Mouse (Mus musculus) stomach, embryonic 16.5 days (tissue): ENCODE data around the gene Dynlt1c. TPM values are rescaled to one million over a fixed set of nuclear protein-coding genes. Genes with fewer than 3 reads are reported as not detected.
"Not testable (repeated sequence)": the region's sequence is repeated elsewhere in the genome, so short reads cannot be mapped to it uniquely, and the experiment has no call there.

Experiments
- ATAC-seq: fragments of 200-750 bp; cut with Nextera tagmentation; 2 replicates; pipeline ENCODE4 v1.8.0; 2017; ENCODE audit warnings: moderate number of reproducible peaks, moderate TSS enrichment; ENCODE audit not compliant: insufficient read depth, low FRiP score
- H3K27ac ChIP-seq: fragments of 300-500 bp; sonication (generic); 2 replicates; pipeline ENCODE4 v1.5.1; 2014; ENCODE audit warnings: low read length
- H3K27me3 ChIP-seq: fragments of 300-500 bp; sonication (generic); 2 replicates; pipeline ENCODE4 v1.6.1; 2014; ENCODE audit warnings: low read length, control low read depth, mixed read lengths; ENCODE audit not compliant: control insufficient read depth, insufficient read depth
- H3K36me3 ChIP-seq: fragments of 300-500 bp; sonication (generic); 2 replicates; pipeline ENCODE4 v1.6.1; 2014; ENCODE audit warnings: low read length; ENCODE audit not compliant: control insufficient read depth, insufficient read depth
- H3K4me1 ChIP-seq: fragments of 300-500 bp; sonication (generic); 2 replicates; pipeline ENCODE4 v1.6.1; 2014; ENCODE audit warnings: low read length, control low read depth, mixed read lengths; ENCODE audit not compliant: control insufficient read depth, insufficient read depth
- H3K4me2 ChIP-seq: fragments of 300-500 bp; sonication (generic); 2 replicates; pipeline ENCODE4 v1.6.1; 2014; ENCODE audit warnings: low read depth, low read length, mixed read lengths
- H3K4me3 ChIP-seq: fragments of 300-500 bp; sonication (generic); replicated peaks from 2 replicates; pipeline ENCODE4 v1.5.1; 2014; ENCODE audit warnings: mild to moderate bottlenecking, low read length
- H3K9ac ChIP-seq: fragments of 300-500 bp; sonication (generic); 2 replicates; pipeline ENCODE4 v1.6.1; 2014; ENCODE audit warnings: low read length
- H3K9me3 ChIP-seq: fragments of 300-500 bp; sonication (generic); replicated peaks from 2 replicates; pipeline ENCODE4 v1.6.1; 2016; ENCODE audit warnings: low read length, control low read depth; ENCODE audit not compliant: control insufficient read depth
- WGBS: fragments of 180-500 bp; shearing (Covaris S2); extraction: QIAGEN DNeasy Blood & Tissue Kit; methylation state at CpG from one replicate; pipeline ENCODE4 v1.1.7; 2014; 5-methylcytosine and 5-hydroxymethylcytosine counted together
- polyA plus RNA-seq: library from polyadenylated mRNA; unstranded; fragments of >200 nt; fragmentation: Nextera tagmentation; extraction: Ambion mirVana; gene quantifications from 2 replicates; pipeline ENCODE4 v1.2.1, GENCODE M21; 2015

Dynlt1c gene
- polyA plus RNA-seq, 1 experiment from 2014 or later: 35.7 TPM

DNA sequence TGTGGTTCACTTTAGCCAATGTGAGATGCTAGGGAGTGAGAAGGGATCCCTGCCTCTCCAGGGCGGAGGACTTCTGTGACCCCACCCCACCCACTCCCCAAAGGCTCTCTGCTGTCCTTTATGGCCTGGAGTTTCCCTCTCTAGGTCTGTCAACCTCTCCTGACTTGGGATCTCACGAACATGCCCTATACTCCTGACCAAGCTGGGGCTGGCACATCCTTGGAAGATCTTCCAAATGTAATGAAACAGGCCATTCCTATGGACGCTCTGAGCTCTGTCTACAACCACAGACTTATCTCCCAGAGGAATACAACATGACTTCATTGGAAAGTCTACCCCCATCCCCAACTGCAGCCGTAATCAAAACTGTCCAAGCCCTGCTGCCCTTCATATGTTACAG lies 43.2 kb downstream of the Dynlt1c start:
- not testable (repeated sequence) for H3K27ac ChIP-seq, H3K9me3 ChIP-seq, ATAC-seq, H3K4me3 ChIP-seq, H3K9ac ChIP-seq, H3K27me3 ChIP-seq, H3K36me3 ChIP-seq, H3K4me2 ChIP-seq, H3K4me1 ChIP-seq
- 77% methylated on average over 4 of the region's 4 CpGs for WGBS

DNA sequence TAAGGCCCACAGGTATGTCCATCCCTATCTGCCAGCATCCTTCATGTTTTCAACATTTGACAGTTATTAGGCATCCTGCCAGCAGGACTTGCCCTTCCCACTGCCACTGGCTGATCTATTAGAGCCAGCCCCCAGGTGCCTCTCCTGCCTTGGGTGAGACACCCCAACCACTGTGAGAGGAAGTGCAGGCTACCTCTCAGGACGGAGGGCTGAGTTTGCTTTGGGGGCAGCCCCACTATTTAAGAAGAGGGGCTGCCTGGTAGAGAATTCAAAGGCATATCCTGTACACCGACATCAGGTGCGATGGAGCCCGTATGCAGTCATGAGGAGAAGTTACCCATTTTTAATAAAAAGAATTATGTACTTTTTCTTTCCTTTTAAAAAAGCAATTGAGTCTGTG lies 44.2 kb downstream of the Dynlt1c start:
- not testable (repeated sequence) for H3K9me3 ChIP-seq, ATAC-seq, H3K9ac ChIP-seq, H3K4me1 ChIP-seq, H3K4me3 ChIP-seq, H3K4me2 ChIP-seq, H3K36me3 ChIP-seq, H3K27me3 ChIP-seq, H3K27ac ChIP-seq
- WGBS: 81% methylated on average over 3 of the region's 4 CpGs

DNA sequence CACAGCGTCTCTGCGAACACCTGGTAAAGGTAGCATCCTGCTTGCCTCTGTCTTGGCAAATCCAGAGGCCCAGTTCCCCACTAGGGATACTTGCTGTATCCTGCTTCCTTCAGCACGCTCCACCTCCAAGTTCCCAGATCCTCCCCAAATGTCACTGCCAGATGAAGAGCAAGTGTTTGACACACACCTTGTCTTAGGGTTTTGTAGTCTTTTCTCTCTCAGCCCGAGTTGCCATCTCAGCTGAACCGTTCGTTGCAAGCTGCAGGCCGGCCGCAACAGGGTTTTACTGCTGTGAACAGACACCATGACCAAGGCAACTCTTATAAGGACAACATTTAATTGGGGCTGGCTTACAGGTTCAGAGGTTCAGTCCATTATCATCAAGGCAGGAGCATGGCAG lies 45.4 kb downstream of the Dynlt1c start:
- not testable (repeated sequence) for H3K27ac ChIP-seq, H3K4me2 ChIP-seq, H3K9ac ChIP-seq, H3K4me3 ChIP-seq, H3K9me3 ChIP-seq, H3K27me3 ChIP-seq, H3K4me1 ChIP-seq, H3K36me3 ChIP-seq, ATAC-seq
- WGBS: 98% methylated on average over 8 of the region's 8 CpGs

DNA sequence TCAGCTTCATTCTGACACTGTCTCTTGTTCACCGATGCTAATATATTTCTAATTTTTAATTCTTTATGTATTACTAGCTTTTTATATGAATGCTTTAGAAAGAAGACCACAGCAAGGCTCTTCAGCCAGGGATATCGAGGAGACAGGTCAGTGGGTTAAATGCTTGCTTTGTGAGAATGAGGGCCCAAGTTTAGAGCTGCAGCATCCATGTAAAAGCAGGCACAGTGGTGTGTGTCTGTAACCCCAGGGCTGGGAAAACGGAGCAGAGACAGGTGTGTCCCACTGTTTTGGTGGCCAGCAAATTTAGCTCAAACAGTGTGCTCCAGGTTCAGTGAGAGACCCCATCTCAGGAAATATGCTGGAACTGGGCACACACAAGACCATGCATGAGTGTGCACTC lies 46.0 kb downstream of the Dynlt1c start:
- WGBS: 93% methylated on average over 3 of the region's 3 CpGs

DNA sequence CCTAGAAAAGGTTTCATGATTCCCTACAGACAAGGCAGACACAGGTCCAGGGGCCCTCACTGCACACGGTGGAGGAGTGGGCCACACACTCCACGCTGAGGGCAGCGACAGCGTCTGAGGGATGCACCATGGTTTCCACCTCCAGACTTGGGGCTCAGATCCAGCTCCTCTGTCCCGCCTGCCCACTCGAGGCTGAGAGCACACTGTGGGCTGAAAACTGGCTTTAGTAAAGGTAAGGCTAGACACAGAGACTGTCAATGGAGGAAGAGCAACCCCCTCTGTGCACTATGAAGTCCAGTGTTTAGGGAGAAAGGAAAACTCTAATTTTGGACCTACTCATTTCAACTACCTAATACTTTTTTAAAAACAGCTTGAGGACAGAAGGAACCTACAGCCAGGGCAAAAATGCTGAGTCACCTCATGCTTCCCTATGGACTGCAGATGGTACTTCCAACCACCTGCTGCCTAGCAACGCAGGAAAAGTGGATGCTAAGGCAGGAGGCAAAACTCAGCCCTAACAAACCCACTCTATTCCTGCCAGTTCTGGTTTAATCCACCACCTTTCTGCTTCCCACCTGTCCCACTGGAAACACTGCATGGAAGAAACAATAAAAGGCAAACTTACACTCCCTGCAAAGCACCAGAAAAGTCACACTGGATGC lies 49.6 kb downstream of the Dynlt1c start:
- H3K27ac ChIP-seq: not testable (repeated sequence)
- WGBS: 82% methylated on average over 3 of the region's 7 CpGs

More for the DNA sequence above, 46.0 kb downstream of the Dynlt1c start:
- H3K4me2 ChIP-seq, H3K36me3 ChIP-seq, H3K9me3 ChIP-seq, H3K4me1 ChIP-seq, H3K27ac ChIP-seq, H3K4me3 ChIP-seq, H3K9ac ChIP-seq, ATAC-seq, H3K27me3 ChIP-seq: not testable (repeated sequence)

DNA sequence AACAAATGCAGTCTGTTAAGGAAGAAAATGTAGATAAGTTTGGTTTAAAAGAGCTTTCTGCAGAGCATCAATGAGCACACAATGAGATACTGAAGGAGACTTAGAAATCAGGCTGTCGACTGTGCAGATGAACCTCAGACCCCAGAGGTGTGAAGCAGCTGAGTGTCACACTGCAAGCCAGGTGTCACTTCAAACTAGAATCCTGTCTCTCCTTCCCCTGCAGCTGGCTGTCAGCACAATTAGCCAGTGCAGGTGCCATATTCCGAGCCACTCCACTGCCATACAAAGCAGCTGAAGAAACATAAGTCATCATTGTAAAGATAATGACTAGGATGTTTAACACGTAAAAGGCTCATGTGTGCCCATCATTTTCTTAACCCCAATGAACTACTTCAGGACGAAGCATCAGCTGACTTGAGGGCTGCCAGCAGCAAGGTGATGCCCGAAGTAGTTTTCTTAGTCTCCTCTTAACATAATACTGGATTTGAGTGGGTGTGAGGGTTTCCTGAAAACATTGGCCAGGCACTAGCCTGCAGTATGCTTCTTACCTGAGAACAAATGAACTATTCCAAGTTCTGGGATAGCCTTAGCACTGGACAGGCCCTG lies 52.0 kb downstream of the Dynlt1c start:
- not testable (repeated sequence) for H3K9me3 ChIP-seq, H3K9ac ChIP-seq, H3K4me3 ChIP-seq, H3K4me2 ChIP-seq, H3K27ac ChIP-seq, ATAC-seq, H3K36me3 ChIP-seq, H3K27me3 ChIP-seq, H3K4me1 ChIP-seq
- WGBS: 83% methylated on average over 4 of the region's 5 CpGs

More for the DNA sequence above, 49.6 kb downstream of the Dynlt1c start:
- H3K9me3 ChIP-seq, H3K4me1 ChIP-seq, H3K4me3 ChIP-seq, ATAC-seq, H3K36me3 ChIP-seq, H3K4me2 ChIP-seq, H3K9ac ChIP-seq, H3K27me3 ChIP-seq: not testable (repeated sequence)

DNA sequence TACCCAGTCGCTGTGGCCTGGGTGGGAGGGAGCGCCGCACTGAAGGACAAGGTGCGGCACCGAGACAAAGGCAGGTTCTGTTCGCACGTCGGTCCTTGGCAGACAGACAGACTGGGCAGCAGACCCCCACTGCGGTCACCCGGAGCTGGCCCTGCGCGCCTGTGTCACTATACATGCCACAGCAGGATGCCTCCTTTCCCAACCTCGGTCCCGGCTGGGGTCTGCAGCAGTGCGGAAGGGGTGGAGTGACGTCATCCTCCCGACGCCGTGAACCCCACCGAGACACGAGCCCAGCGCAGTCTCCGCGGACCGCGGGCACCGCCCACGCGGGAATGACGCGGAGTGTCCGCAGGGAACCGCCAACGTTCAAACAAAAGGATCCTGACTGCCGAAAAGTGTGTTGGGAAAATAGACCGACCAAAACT lies 53.6 kb downstream of the Dynlt1c start:
- not testable (repeated sequence) for H3K4me1 ChIP-seq, H3K36me3 ChIP-seq, H3K27me3 ChIP-seq, H3K9me3 ChIP-seq
- WGBS: under 1% methylated on average over 35 of the region's 36 CpGs
- Histone ChIP-seq H3K27ac (peak overlapping the region; percentile 66), H3K4me2 (peak overlapping the region; percentile 45), H3K4me3 (peak overlapping the region; percentile 58), H3K9ac (peak overlapping the region; percentile 73)
- ATAC-seq: peak; percentile 84

DNA sequence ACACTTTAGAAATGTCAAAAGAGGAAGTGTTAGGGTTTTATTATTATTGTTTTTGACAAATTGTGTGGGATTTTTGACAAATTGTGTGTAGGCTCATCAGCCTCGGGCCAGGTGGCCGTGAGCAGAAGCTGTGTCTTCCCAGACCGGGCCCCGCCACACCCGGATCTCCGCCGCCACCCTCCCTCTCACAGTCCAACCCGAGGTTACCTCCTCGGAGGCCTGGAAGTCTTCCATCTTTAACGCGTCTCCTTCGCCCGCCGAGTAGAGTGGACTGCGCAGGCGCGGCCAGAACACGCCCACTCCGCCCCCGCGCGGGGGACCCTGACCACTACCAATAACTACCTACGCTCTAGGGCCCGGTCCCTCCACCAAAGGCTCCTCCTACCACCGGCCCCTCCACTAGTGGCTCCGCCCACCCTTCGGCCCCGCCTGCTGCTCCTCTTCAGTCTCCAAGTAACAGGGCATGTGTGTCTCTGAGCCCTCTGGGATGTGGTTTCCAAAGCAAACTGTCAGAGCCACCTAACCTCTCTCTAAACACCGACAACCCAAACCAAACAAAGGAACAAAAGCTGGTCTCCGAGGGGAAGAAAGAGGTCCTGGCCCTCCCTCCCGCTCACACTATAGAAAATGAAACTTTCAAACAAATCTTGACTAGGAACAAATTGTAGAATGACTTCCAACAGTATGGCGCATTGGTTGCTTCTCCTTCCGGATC lies 54.3 kb downstream of the Dynlt1c start, which contains the start of gene Dynlt1f:
Gene Dynlt1f (minus strand): TSS at position 334 of the 715 bp plus-strand sequence.
- H3K4me2 ChIP-seq: peak within 1 kb of the TSS; percentile 45
- H3K27me3 ChIP-seq, H3K36me3 ChIP-seq, H3K4me1 ChIP-seq, H3K9me3 ChIP-seq: not testable (repeated sequence)
- WGBS: 2% methylated on average over 21 of the region's 33 CpGs
- ATAC-seq: peak; percentile 97
- peak within 1 kb of the TSS; percentile 58 for H3K4me3 ChIP-seq
- peak within 1 kb of the TSS; percentile 73 for H3K9ac ChIP-seq
- H3K27ac ChIP-seq: peak within 1 kb of the TSS; percentile 66

DNA sequence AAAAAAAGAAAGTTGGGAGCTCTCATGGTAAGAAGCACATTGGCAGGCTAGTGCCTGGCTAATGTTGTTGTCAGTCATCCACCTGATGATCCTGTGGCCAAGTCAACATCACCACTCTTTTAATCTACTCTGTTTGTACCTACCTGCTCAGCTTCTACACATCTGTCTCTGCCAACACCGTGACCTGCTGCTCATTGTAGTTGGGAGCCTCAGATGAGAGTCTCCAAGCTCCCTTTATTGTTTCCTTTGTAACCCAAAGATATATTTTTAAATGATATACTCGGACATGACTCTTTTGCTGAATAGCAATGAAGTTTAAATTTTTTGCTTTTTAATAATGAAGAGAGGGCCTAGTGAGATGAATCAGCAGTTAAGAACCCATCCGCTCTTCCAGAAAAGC lies 55.0 kb downstream of the Dynlt1c start:
- H3K9me3 ChIP-seq, ATAC-seq, H3K36me3 ChIP-seq, H3K27me3 ChIP-seq, H3K4me2 ChIP-seq, H3K4me1 ChIP-seq, H3K4me3 ChIP-seq, H3K9ac ChIP-seq, H3K27ac ChIP-seq: not testable (repeated sequence)
- 80% methylated on average over 1 of the region's 3 CpGs for WGBS
